Mouse (Mus musculus) lung, embryonic 15.5 days (tissue): ENCODE data around the gene Shcbp1l. TPM values are rescaled to one million over a fixed set of nuclear protein-coding genes. Genes with fewer than 3 reads are reported as not detected.
A peak's percentile ranks its signal among the peaks of the same experiment; 100 is the strongest.
"Not testable (repeated sequence)": the region's sequence is repeated elsewhere in the genome, so short reads cannot be mapped to it uniquely, and the experiment has no call there.

Experiments used
- ATAC-seq: fragments of 200-750 bp; cut with Nextera tagmentation; 2 replicates; pipeline ENCODE4 v1.8.0; 2017; ENCODE audit warnings: moderate number of reproducible peaks, borderline replicate concordance; ENCODE audit not compliant: low FRiP score, low TSS enrichment; ENCODE audit errors: extremely low read depth
- H3K27ac ChIP-seq: fragments of 300-500 bp; sonication (generic); 2 replicates; pipeline ENCODE4 v1.5.1; 2015; ENCODE audit warnings: moderate library complexity, mild to moderate bottlenecking, inconsistent platforms
- H3K27me3 ChIP-seq: fragments of 300-500 bp; sonication (generic); 2 replicates; pipeline ENCODE4 v1.6.1; 2015; ENCODE audit warnings: inconsistent platforms
- H3K36me3 ChIP-seq: fragments of 300-500 bp; sonication (generic); 2 replicates; pipeline ENCODE4 v1.6.1; 2015; ENCODE audit warnings: inconsistent platforms
- H3K4me1 ChIP-seq: fragments of 300-500 bp; sonication (generic); 2 replicates; pipeline ENCODE4 v1.6.1; 2015; ENCODE audit warnings: inconsistent platforms
- H3K4me2 ChIP-seq: fragments of 300-500 bp; sonication (generic); 2 replicates; pipeline ENCODE4 v1.6.1; 2015; ENCODE audit warnings: inconsistent platforms, mild to moderate bottlenecking, moderate library complexity
- H3K4me3 ChIP-seq: fragments of 300-500 bp; sonication (generic); 2 replicates; pipeline ENCODE4 v1.5.1; 2015; ENCODE audit warnings: mild to moderate bottlenecking, inconsistent platforms
- H3K9ac ChIP-seq: fragments of 300-500 bp; sonication (generic); 2 replicates; pipeline ENCODE4 v1.6.1; 2015; ENCODE audit warnings: inconsistent platforms
- H3K9me3 ChIP-seq: fragments of 300-500 bp; sonication (generic); 2 replicates; pipeline ENCODE4 v1.6.1; 2016; ENCODE audit warnings: inconsistent platforms
- WGBS: fragments of 180-500 bp; shearing (Covaris S2); methylation state at CpG from one replicate; pipeline ENCODE4 v1.1.7; 2015; 5-methylcytosine and 5-hydroxymethylcytosine counted together
- polyA plus RNA-seq: library from polyadenylated mRNA; unstranded; fragments of >200 nt; fragmentation: Nextera tagmentation; extraction: Ambion mirVana; gene quantifications from 2 replicates; pipeline ENCODE4 v1.2.1, GENCODE M21; 2015

The Shcbp1l gene
- polyA plus RNA-seq, 1 experiment from 2014 or later = 0.36 TPM

DNA sequence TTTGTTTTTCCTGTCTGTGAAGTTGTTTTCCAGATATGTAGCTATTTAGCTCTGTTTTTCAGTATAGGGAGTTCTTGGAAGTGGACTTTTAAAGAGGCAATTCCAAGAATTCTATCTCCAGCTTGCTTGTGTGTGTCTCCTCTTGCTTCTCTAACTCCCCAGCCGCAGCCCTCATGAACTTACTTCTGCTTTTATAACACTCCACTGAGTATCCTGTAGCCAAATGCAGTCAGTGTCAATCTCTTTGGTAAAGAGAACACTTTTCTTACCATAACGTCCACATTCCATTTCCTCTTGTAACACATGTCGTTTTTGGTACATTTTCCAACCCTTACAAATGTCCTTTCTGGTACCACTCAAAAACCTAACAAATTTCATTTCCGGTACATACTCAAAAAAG, 14.0 kb upstream of the Shcbp1l start:
- not testable (repeated sequence) for H3K9ac ChIP-seq, H3K4me1 ChIP-seq, H3K9me3 ChIP-seq, H3K27ac ChIP-seq, H3K4me3 ChIP-seq, H3K36me3 ChIP-seq, H3K27me3 ChIP-seq, ATAC-seq, H3K4me2 ChIP-seq
- 96% methylated on average over 1 of the region's 4 CpGs for WGBS

DNA sequence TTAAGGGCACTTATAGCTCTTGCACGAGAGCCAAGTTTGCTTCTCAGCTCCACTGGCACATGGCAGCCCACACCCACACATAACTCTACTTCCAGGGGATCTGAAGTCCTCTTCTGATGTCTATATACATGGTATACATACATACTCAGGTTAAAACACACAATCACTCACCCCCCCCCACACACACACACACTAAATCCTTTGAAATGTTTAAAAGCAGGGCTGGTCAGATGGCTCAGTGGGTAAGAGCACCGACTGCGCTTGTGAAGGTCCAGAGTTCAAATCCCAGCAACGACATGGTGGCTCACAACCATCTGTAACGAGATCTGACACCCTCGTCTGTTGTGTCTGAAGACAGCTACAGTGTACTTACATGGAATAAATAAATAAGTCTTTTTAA, 13.2 kb upstream of the Shcbp1l start:
- H3K4me2 ChIP-seq = no peak overlapping the region
- no peaks in the 10 kb centered on the region for H3K36me3 ChIP-seq
- H3K4me1 ChIP-seq = no peaks in the 10 kb centered on the region
- H3K4me3 ChIP-seq = no peak overlapping the region
- no peak overlapping the region for H3K9ac ChIP-seq
- ATAC-seq = no peak
- no peak overlapping the region for H3K27ac ChIP-seq
- no peaks in the 10 kb centered on the region for H3K9me3 ChIP-seq
- H3K27me3 ChIP-seq = no peaks in the 10 kb centered on the region
- 76% methylated on average over 6 of the region's 6 CpGs for WGBS

GRCm38 (mm10) chr1:153412663-153413396, 12.1 kb upstream of the Shcbp1l start:
- H3K9ac ChIP-seq, H3K4me1 ChIP-seq, H3K36me3 ChIP-seq, H3K27ac ChIP-seq, ATAC-seq, H3K4me3 ChIP-seq, H3K4me2 ChIP-seq, H3K27me3 ChIP-seq, H3K9me3 ChIP-seq: not testable (repeated sequence)
- WGBS = 66% methylated on average over 3 of the region's 4 CpGs

DNA sequence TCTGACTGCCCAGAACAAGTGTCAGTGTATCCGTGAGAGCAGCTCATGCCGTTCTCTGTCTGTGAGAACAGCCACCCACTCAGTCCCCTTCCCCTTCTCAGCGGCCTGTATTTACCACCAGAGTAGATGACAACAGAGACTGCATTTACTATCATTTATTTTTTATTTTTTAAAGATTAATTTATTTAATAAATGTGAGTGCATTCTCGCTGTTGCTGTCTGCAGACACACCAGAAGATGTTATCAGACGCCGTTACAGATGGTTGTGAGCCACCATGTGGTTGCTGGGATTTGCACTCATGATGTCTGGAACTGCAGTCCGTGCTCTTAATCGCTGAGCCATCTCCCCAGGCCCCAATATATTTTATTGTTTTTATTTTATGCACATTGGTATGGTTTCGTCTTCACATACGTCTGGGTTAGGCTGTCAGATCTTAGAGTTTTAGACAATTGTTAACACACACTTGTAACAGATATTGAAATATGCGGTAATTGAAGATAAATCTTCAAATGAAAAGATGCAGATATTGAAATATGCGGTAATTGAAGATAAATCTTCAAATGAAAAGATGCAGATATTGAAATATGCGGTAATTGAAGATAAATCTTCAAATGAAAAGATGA, 11.5 kb upstream of the Shcbp1l start:
- H3K9ac ChIP-seq, H3K27ac ChIP-seq, H3K4me2 ChIP-seq, H3K4me1 ChIP-seq, H3K9me3 ChIP-seq, ATAC-seq, H3K4me3 ChIP-seq, H3K27me3 ChIP-seq, H3K36me3 ChIP-seq: not testable (repeated sequence)
- 85% methylated on average over 13 of the region's 13 CpGs for WGBS

GRCm38 (mm10) chr1:153414114-153414723, 10.7 kb upstream of the Shcbp1l start:
- H3K27me3 ChIP-seq, H3K9ac ChIP-seq, H3K27ac ChIP-seq, H3K9me3 ChIP-seq, H3K4me3 ChIP-seq, H3K36me3 ChIP-seq, ATAC-seq, H3K4me1 ChIP-seq, H3K4me2 ChIP-seq: not testable (repeated sequence)
- WGBS = 80% methylated on average over 24 of the region's 24 CpGs

GRCm38 (mm10) chr1:153414962-153415361, 10.0 kb upstream of the Shcbp1l start:
- H3K9me3 ChIP-seq = no peaks in the 10 kb centered on the region
- no peak overlapping the region for H3K9ac ChIP-seq
- no peak overlapping the region for H3K27ac ChIP-seq
- WGBS = 77% methylated on average over 4 of the region's 4 CpGs
- no peak overlapping the region for H3K4me2 ChIP-seq
- H3K36me3 ChIP-seq = no peaks in the 10 kb centered on the region
- no peaks in the 10 kb centered on the region for H3K4me1 ChIP-seq
- ATAC-seq = no peak
- H3K27me3 ChIP-seq = no peaks in the 10 kb centered on the region
- H3K4me3 ChIP-seq = no peak overlapping the region

DNA sequence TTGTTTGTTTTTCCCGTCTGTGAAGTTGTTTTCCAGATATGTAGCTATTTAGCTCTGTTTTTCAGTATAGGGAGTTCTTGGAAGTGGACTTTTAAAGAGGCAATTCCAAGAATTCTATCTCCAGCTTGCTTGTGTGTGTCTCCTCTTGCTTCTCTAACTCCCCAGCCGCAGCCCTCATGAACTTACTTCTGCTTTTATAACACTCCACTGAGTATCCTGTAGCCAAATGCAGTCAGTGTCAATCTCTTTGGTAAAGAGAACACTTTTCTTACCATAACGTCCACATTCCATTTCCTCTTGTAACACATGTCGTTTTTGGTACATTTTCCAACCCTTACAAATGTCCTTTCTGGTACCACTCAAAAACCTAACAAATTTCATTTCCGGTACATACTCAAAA, 9.2 kb upstream of the Shcbp1l start:
- 46% methylated on average over 2 of the region's 5 CpGs for WGBS
- not testable (repeated sequence) for H3K36me3 ChIP-seq, H3K9ac ChIP-seq, H3K4me2 ChIP-seq, H3K27ac ChIP-seq, H3K9me3 ChIP-seq, ATAC-seq, H3K27me3 ChIP-seq, H3K4me3 ChIP-seq, H3K4me1 ChIP-seq

GRCm38 (mm10) chr1:153416271-153416832, 8.6 kb upstream of the Shcbp1l start:
- not testable (repeated sequence) for H3K27ac ChIP-seq, ATAC-seq
- WGBS = 50% methylated on average over 3 of the region's 3 CpGs

GRCm38 (mm10) chr1:153417805-153418204, 7.2 kb upstream of the Shcbp1l start:
- not testable (repeated sequence) for H3K9me3 ChIP-seq, H3K9ac ChIP-seq, H3K4me2 ChIP-seq, H3K4me3 ChIP-seq, H3K27ac ChIP-seq, H3K36me3 ChIP-seq, ATAC-seq, H3K4me1 ChIP-seq, H3K27me3 ChIP-seq
- WGBS = 77% methylated on average over 4 of the region's 4 CpGs

More at GRCm38 (mm10) chr1:153416271-153416832, 8.6 kb upstream of the Shcbp1l start:
- H3K27me3 ChIP-seq, H3K9ac ChIP-seq, H3K36me3 ChIP-seq, H3K4me2 ChIP-seq, H3K4me3 ChIP-seq, H3K4me1 ChIP-seq, H3K9me3 ChIP-seq: not testable (repeated sequence)

- no peak for ATAC-seq
- no peak overlapping the region for H3K9ac ChIP-seq
- 10% methylated on average over 12 of the region's 12 CpGs for WGBS
- H3K4me1 ChIP-seq = peaks cover 16% of the 10 kb centered on the region
- H3K27me3 ChIP-seq = peaks cover 20% of the 10 kb centered on the region
- no peaks in the 10 kb centered on the region for H3K36me3 ChIP-seq
- no peak overlapping the region for H3K27ac ChIP-seq
- H3K9me3 ChIP-seq = no peaks in the 10 kb centered on the region
- peak overlapping the region; percentile 98 for H3K4me2 ChIP-seq
- peak overlapping the region; percentile 57 for H3K4me3 ChIP-seq
These were observed 691 bp upstream of the Shcbp1l start for GRCm38 (mm10) chr1:153424271-153424670.

DNA sequence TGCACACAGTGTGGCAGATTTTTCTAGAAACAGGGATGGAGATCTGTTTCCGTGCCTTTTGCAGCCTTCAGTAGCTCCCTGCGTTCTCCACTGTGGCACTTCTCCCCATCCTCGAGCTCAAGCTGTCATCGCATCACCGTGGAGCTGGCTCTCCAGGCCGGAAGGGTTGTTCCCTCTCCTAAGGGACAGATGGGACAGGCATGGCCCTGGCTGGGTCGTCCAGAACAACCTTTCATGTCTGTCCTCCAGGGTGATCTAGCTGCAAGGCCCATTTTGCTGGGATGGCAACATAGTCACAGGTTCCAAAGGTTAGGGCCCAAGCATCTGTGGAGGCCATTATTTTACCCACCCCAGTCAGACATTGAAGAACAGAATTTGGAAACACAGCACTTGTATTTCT, 6.2 kb downstream of the Shcbp1l start:
- no peak overlapping the region for H3K4me3 ChIP-seq
- H3K9me3 ChIP-seq = no peaks in the 10 kb centered on the region
- no peak overlapping the region for H3K9ac ChIP-seq
- no peak overlapping the region for H3K4me2 ChIP-seq
- H3K27me3 ChIP-seq = peaks cover 3% of the 10 kb centered on the region; the same call in 1 of the 2 replicates
- no peaks in the 10 kb centered on the region for H3K4me1 ChIP-seq
- H3K36me3 ChIP-seq = no peaks in the 10 kb centered on the region
- WGBS = 65% methylated on average over 7 of the region's 7 CpGs
- H3K27ac ChIP-seq = no peak overlapping the region
- ATAC-seq = no peak

GRCm38 (mm10) chr1:153431701-153432100, 6.7 kb downstream of the Shcbp1l start:
- no peak overlapping the region for H3K9ac ChIP-seq
- H3K4me1 ChIP-seq = no peaks in the 10 kb centered on the region
- H3K27ac ChIP-seq = no peak overlapping the region
- H3K27me3 ChIP-seq = no peaks in the 10 kb centered on the region
- 68% methylated on average over 10 of the region's 10 CpGs for WGBS
- no peaks in the 10 kb centered on the region for H3K36me3 ChIP-seq
- no peak for ATAC-seq
- no peaks in the 10 kb centered on the region for H3K9me3 ChIP-seq
- no peak overlapping the region for H3K4me2 ChIP-seq
- no peak overlapping the region for H3K4me3 ChIP-seq
